Mouse (Mus musculus) lung, adult 2 months (tissue): ENCODE results near the gene Chd6. TPM values are rescaled to one million over a fixed set of nuclear protein-coding genes. Genes with fewer than 3 reads are reported as not detected.

ENCODE experiments used
- DNase-seq: peaks from one replicate; pipeline ENCODE4 v3.0.0; 2022
- H3K4me1 ChIP-seq: fragments of 200-500 bp; 2 replicates; pipeline ENCODE4 v1.6.1; 2011; ENCODE audit warnings: low read length; ENCODE audit not compliant: control insufficient read depth, insufficient read depth
- H3K4me3 ChIP-seq: fragments of 200-500 bp; replicated peaks from 2 replicates; pipeline ENCODE3; 2011; ENCODE audit warnings: low read depth, mild to moderate bottlenecking, control low read depth, low read length; ENCODE audit errors: extremely low read depth
- CTCF ChIP-seq: fragments of 200-500 bp; IDR thresholded peaks from 2 replicates; pipeline ENCODE4 v1.5.1; 2011; ENCODE audit warnings: mild to moderate bottlenecking, low read length, control low read depth; ENCODE audit not compliant: insufficient read depth
- POLR2A ChIP-seq: fragments of 200-500 bp; IDR thresholded peaks from 2 replicates; pipeline ENCODE4 v1.6.1; 2011; ENCODE audit warnings: low read depth, mild to moderate bottlenecking, control low read depth, low read length, borderline replicate concordance; ENCODE audit errors: extremely low read depth
- WGBS: fragments of 180-500 bp; shearing (Covaris S2); methylation state at CpG from one replicate; pipeline ENCODE4 v1.1.7; 2018; 5-methylcytosine and 5-hydroxymethylcytosine counted together
- polyA plus RNA-seq: library from polyadenylated mRNA; depleted of rRNA; stranded (reverse); fragments of >200 nt; gene quantifications from 2 replicates; pipeline ENCODE4 v1.2.3, GENCODE M21; 2012

The Chd6 gene
- polyA plus RNA-seq, 1 experiment = 13.0 TPM

- no peaks in the 10 kb centered on the region; the same call in 1 of the 2 replicates for H3K4me1 ChIP-seq
- no peak for DNase-seq
- 75% methylated on average over 1 of the region's 1 CpGs for WGBS
- TF ChIP-seq POLR2A (no peak), CTCF (no peak)
- H3K4me3 ChIP-seq = no peak overlapping the region
These were observed 114.7 kb downstream of the Chd6 start for GRCm38 (mm10) chr2:160994181-160994580.

DNA sequence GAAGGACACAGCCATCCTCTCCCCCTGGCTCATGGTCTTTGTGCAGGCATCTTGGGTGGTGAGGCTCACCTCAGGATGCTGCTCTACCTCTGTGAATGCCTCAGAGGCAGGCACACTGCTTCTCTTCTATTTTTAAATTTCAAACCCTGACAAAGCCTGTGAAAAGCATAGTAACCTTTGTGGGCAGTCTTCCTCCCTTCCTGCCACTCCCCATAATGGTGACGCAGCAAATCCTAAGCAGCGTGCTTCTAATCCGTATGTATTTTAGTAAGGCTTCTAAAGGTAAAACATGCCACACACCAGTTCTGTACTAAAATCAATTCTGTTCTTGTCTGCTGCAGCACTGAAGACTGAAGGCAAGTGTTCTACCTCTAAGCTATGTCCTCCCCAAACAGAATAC lies 116.4 kb downstream of the Chd6 start:
- TF ChIP-seq POLR2A (no peak), CTCF (no peak)
- WGBS = 85% methylated on average over 3 of the region's 3 CpGs
- H3K4me3 ChIP-seq = no peak overlapping the region
- no peak for DNase-seq
- no peaks in the 10 kb centered on the region; the same call in 1 of the 2 replicates for H3K4me1 ChIP-seq

- no peak for DNase-seq
- H3K4me3 ChIP-seq = no peak overlapping the region
- no peaks in the 10 kb centered on the region; the same call in 1 of the 2 replicates for H3K4me1 ChIP-seq
- 54% methylated on average over 6 of the region's 6 CpGs for whole genome bisulfite sequencing
- TF ChIP-seq CTCF = no peak
- no peak for TF ChIP-seq POLR2A
These were observed 118.4 kb downstream of the Chd6 start for GRCm38 (mm10) chr2:160990339-160991070.

DNA sequence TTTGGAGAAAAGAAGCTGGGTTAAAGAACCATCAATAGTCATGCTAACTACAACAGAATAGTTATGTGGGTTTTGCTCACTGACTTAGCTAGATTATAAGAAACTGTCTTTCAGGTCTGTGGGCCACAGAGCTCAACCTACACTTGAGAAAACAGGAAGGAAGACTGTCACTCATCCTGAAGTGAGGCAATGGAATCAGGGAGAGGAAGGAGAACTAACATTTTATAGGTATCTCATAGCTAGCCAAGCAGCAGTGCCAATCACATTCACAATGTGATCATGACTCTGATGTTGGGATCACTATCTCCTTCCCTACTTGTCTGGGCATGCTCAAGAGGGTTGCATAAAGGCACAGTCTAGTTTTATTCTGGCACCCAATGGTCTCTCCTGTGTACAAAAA lies 121.4 kb downstream of the Chd6 start:
- no peak for DNase-seq
- TF ChIP-seq CTCF (no peak), POLR2A (no peak)
- no peak overlapping the region for H3K4me3 ChIP-seq

DNA sequence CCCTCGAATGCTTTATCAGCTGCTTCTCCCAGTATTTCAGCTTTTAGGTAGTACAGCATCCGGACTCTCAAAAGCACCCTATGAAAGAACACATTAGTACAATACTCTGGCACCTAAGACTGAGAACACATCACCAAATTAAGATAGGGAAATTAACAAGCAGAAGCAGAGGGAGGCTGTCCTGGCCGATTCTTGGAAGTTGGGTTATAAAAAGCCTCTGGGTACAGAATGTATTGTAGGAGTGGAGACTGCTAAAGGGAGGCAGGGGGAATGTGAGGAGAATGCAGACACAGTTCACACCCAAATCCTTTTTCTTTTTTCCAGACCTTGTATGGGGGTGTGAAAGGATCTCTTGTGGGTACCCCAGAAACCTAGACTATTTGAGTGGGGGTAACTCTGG lies 126.2 kb downstream of the Chd6 start:
- TF ChIP-seq POLR2A = no peak
- TF ChIP-seq CTCF = no peak
- H3K4me1 ChIP-seq = no peaks in the 10 kb centered on the region
- H3K4me3 ChIP-seq = no peak overlapping the region
- DNase-seq = no peak
- WGBS = 84% methylated on average over 3 of the region's 3 CpGs

More for the DNA sequence above, 121.4 kb downstream of the Chd6 start:
- H3K4me1 ChIP-seq = no peaks in the 10 kb centered on the region; the same call in 1 of the 2 replicates

DNA sequence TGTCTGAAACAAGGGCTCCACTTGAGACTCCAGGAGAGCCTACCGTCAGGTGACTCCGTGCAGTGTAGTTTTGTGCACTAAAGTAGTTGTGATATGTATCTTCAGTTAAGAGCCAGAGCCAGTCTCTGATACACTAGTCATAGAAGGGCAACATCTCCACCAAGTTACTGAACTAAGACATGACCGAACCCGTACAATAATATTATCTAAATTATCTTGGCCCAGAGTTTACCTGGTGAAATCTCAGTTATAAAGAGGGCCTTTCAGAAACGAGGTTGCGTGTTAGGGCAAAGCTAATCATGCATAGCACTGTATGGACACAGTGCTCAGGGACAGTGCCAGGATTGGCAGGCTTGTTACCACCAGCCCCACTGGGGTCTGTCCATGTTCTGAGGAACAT lies 127.1 kb downstream of the Chd6 start:
- no peak overlapping the region for H3K4me3 ChIP-seq
- no peaks in the 10 kb centered on the region for H3K4me1 ChIP-seq
- WGBS = 85% methylated on average over 6 of the region's 6 CpGs
- no peak for DNase-seq
- TF ChIP-seq POLR2A (no peak), CTCF (no peak)

DNA sequence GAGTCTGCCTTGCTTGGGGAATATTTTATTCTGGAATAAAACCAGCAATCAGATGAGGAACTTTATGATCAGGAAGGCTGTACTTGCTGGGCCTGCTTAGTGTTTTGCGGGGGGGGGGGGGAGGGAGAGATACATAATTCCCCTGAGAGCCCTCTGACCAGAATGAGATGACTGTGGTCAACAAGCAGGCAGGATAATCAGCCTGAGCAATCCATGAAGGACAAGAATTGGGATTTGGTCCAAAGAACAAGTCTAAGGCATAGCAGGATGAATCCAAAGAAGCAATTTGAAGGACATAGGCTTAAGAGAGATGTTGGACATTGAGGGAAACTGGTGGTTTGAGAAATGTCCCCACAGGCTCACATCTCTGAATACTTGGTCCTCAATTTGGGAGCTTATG lies 130.2 kb downstream of the Chd6 start:
- Histone ChIP-seq H3K4me1 (peaks cover 2% of the 10 kb centered on the region; the same call in 1 of the 2 replicates), H3K4me3 (no peak overlapping the region)
- no peak for TF ChIP-seq POLR2A
- no peak for TF ChIP-seq CTCF
- WGBS = 67% methylated on average over 1 of the region's 1 CpGs
- DNase-seq = no peak

DNA sequence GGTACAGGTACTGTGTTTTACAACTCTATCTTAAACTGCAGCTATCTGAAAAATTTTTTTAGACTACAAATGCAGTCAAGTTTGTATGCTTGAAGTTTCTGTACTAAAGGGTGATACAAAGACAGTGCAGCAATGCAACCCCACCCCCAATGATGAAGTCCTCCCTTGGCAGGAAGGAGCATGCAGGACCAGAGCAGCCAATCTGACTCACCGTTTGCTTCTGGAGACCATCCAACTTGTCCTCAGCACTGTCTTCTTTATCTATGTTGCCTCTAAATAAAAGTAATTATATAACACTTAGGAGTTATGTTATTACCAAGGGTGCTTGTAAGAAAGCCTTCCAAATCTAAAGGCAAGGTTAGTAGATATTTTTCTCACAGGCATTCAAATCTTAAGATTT lies 131.6 kb downstream of the Chd6 start:
- Histone ChIP-seq H3K4me3 (no peak overlapping the region), H3K4me1 (peaks cover 2% of the 10 kb centered on the region; the same call in 1 of the 2 replicates)
- 25% methylated on average over 1 of the region's 1 CpGs for WGBS
- DNase-seq = no peak
- TF ChIP-seq CTCF (no peak), POLR2A (no peak)

- peaks cover 2% of the 10 kb centered on the region; the same call in 1 of the 2 replicates for H3K4me1 ChIP-seq
- WGBS = 74% methylated on average over 5 of the region's 5 CpGs
- no peak for TF ChIP-seq CTCF
- TF ChIP-seq POLR2A = no peak
- DNase-seq = no peak
- no peak overlapping the region for H3K4me3 ChIP-seq
These were observed 135.1 kb downstream of the Chd6 start for GRCm38 (mm10) chr2:160973648-160974215.
